Comparison of ENCODE assay signal across 26 mouse cellular contexts in the genomic region with DNA sequence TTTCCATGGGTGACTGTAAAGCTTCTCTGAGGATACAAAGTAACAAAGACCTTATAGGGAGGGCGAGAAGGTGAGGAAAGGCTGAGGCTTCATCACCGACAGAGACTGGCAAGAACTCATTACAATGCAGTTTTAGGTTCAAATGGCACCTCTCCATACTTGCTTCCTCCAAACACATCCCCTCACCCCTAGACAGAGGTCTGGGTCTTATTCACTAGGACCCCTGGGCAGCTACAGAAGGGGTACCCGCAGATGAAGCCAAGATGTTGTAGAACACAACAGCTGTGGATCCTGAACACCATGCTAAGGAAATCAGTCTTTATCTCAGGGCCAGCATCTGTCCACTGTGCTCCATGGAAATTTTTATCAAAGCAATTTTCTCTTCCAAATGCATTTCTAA. TPM values are rescaled to one million over a fixed set of nuclear protein-coding genes. Genes with fewer than 3 reads are reported as not detected.
DNase-seq lines count a peak whose midpoint lies in the region; ATAC-seq and TF ChIP-seq lines count a peak whose summit lies in the region.
"Had no signal": no experiment of that assay in that cellular context is flagged by ENCODE, and none has a peak within 500 bp of the region (broad histone marks: within the 10 kb centered on the region; RNA-seq: fewer than 3 reads in every experiment).

No protein-coding gene starts in this region.

- TF ChIP-seq CTCF in olfactory bulb, adult 2 months (IDR thresholded peaks at IDR 0.05; ENCODE audit: insufficient read depth, low read depth, low read length), result no peak

- no peak overlapping the region for H3K4me2 ChIP-seq in hindbrain, embryonic 11.5 days (replicated peaks; ENCODE audit: low read depth, low read length)
- H3K4me2 ChIP-seq in neural tube, embryonic 12.5 days (replicated peaks), result no peak overlapping the region; the same call in 1 of the 2 replicates
- H3K4me2 ChIP-seq in hindbrain, embryonic 14.5 days (replicated peaks), result no peak overlapping the region
- H3K4me2 ChIP-seq: embryonic facial prominence, embryonic 13.5 days; intestine, embryonic 15.5 days; limb, embryonic 13.5 days; liver, embryonic 12.5 days had no signal

- no peaks in the 10 kb centered on the region for H3K27me3 ChIP-seq in hindbrain, embryonic 11.5 days (ENCODE audit: control insufficient read depth, insufficient read depth, low read length)
- no peaks in the 10 kb centered on the region for H3K27me3 ChIP-seq in hindbrain, embryonic 10.5 days (ENCODE audit: insufficient read depth, poor library complexity, severe bottlenecking)
- no peaks in the 10 kb centered on the region for H3K27me3 ChIP-seq in neural tube, embryonic 12.5 days (replicated peaks)
- no peaks in the 10 kb centered on the region for H3K27me3 ChIP-seq in hindbrain, embryonic 14.5 days (ENCODE audit: control insufficient read depth, insufficient read depth, low read length)
- H3K27me3 ChIP-seq: intestine, embryonic 15.5 days; liver, embryonic 12.5 days had no signal

- no peaks in the 10 kb centered on the region for H3K36me3 ChIP-seq in hindbrain, embryonic 11.5 days (ENCODE audit: control insufficient read depth, insufficient read depth, low read length)
- no peaks in the 10 kb centered on the region for H3K36me3 ChIP-seq in hindbrain, embryonic 10.5 days
- H3K36me3 ChIP-seq in neural tube, embryonic 12.5 days, result no peaks in the 10 kb centered on the region
- H3K36me3 ChIP-seq in hindbrain, embryonic 14.5 days (replicated peaks; ENCODE audit: control insufficient read depth, insufficient read depth), result no peaks in the 10 kb centered on the region
- H3K36me3 ChIP-seq: embryonic facial prominence, embryonic 13.5 days; intestine, embryonic 15.5 days; limb, embryonic 13.5 days; liver, embryonic 12.5 days; midbrain, embryonic 10.5 days had no signal

- no peak for TF ChIP-seq POLR2A in olfactory bulb, adult 2 months (IDR thresholded peaks at IDR 0.05; ENCODE audit: insufficient read depth, low read depth, low read length)

- peak overlapping the region; percentile 73 for H3K27ac ChIP-seq in hindbrain, embryonic 11.5 days (ENCODE audit: low read depth, low read length)
- no peak overlapping the region; the same call in 1 of the 2 replicates for H3K27ac ChIP-seq in hindbrain, embryonic 10.5 days
- no peak overlapping the region for H3K27ac ChIP-seq in neural tube, embryonic 12.5 days
- H3K27ac ChIP-seq in hindbrain, embryonic 14.5 days, result peak overlapping the region; percentile 55; the same call in 1 of the 2 replicates
- H3K27ac ChIP-seq in olfactory bulb, adult 2 months (ENCODE audit: insufficient read depth, low read depth, low read length), result peak overlapping the region; percentile 27; the same call in 1 of the 2 replicates
- H3K27ac ChIP-seq: embryonic facial prominence, embryonic 13.5 days; gastrocnemius, adult 2 months; intestine, embryonic 15.5 days; limb, embryonic 13.5 days; liver, embryonic 12.5 days; midbrain, embryonic 10.5 days had no signal

- ATAC-seq in hindbrain, embryonic 11.5 days (ENCODE audit: low FRiP score), result peak; percentile 59
- peak; percentile 51 for ATAC-seq in neural tube, embryonic 12.5 days (ENCODE audit: low FRiP score, low read depth)
- no peak for ATAC-seq in hindbrain, embryonic 14.5 days (ENCODE audit: low FRiP score)
- ATAC-seq: intestine, embryonic 15.5 days; liver, embryonic 12.5 days had no signal

- H3K4me1 ChIP-seq in hindbrain, embryonic 11.5 days (replicated peaks; ENCODE audit: control insufficient read depth, insufficient read depth, low read length), result peaks cover 3% of the 10 kb centered on the region; the same call in 1 of the 2 replicates
- H3K4me1 ChIP-seq in hindbrain, embryonic 10.5 days (replicated peaks), result peaks cover 39% of the 10 kb centered on the region
- H3K4me1 ChIP-seq in neural tube, embryonic 12.5 days, result peaks cover 35% of the 10 kb centered on the region
- H3K4me1 ChIP-seq in hindbrain, embryonic 14.5 days (replicated peaks; ENCODE audit: control insufficient read depth, insufficient read depth, low read length), result peaks cover 41% of the 10 kb centered on the region
- peaks cover 23% of the 10 kb centered on the region for H3K4me1 ChIP-seq in olfactory bulb, adult 2 months (ENCODE audit: control insufficient read depth, insufficient read depth, low read length)
- H3K4me1 ChIP-seq: intestine, embryonic 15.5 days; liver, embryonic 12.5 days had no signal

- H3K9ac ChIP-seq in hindbrain, embryonic 11.5 days (ENCODE audit: low read depth, low read length), result no peak overlapping the region
- no peak overlapping the region for H3K9ac ChIP-seq in neural tube, embryonic 12.5 days
- no peak overlapping the region for H3K9ac ChIP-seq in hindbrain, embryonic 14.5 days
- H3K9ac ChIP-seq: embryonic facial prominence, embryonic 13.5 days; intestine, embryonic 15.5 days; limb, embryonic 13.5 days; liver, embryonic 12.5 days had no signal

- no peak for DNase-seq in hindbrain, embryonic 11.5 days (ENCODE audit: low spot score)
- no peak for DNase-seq in hindbrain, embryonic 10.5 days (ENCODE audit: low spot score)
- no peak for DNase-seq in neural tube, embryonic 10.5 days (ENCODE audit: extremely low spot score, low spot score)
- DNase-seq in hindbrain, embryonic 14.5 days (ENCODE audit: low spot score), result no peak
- no peak for DNase-seq in adipocyte (ENCODE audit: low spot score)
- DNase-seq in adrenal gland, adult 18-20 months (ENCODE audit: low spot score in 2 of 2), result no peak
- DNase-seq: adrenal gland, adult 2 months; cerebellum, postnatal 36 days; gastrocnemius, adult 2 months; heart, postnatal 4 days; kidney, adult 8-10 months; kidney, postnatal 10 days; layer of hippocampus, postnatal 36 days; lung, adult 18-20 months; lung, postnatal 10 days; right cerebral cortex, postnatal 25 days; spleen, adult 18-20 months; thymus, postnatal 14 days had no signal

- 67% methylated on average over 3 of the region's 3 CpGs for WGBS in hindbrain, embryonic 11.5 days
- 80% methylated on average over 3 of the region's 3 CpGs for WGBS in hindbrain, embryonic 10.5 days
- WGBS in neural tube, embryonic 12.5 days, result 46% methylated on average over 3 of the region's 3 CpGs
- WGBS in hindbrain, embryonic 14.5 days, result 48% methylated on average over 3 of the region's 3 CpGs
- 85% methylated on average over 3 of the region's 3 CpGs for WGBS in olfactory bulb, adult 2 months

- H3K4me3 ChIP-seq in hindbrain, embryonic 11.5 days (ENCODE audit: low read depth, low read length), result no peak overlapping the region
- no peak overlapping the region for H3K4me3 ChIP-seq in hindbrain, embryonic 10.5 days
- H3K4me3 ChIP-seq in neural tube, embryonic 12.5 days, result no peak overlapping the region
- no peak overlapping the region for H3K4me3 ChIP-seq in hindbrain, embryonic 14.5 days (replicated peaks; ENCODE audit: low read length)
- no peak overlapping the region for H3K4me3 ChIP-seq in olfactory bulb, adult 2 months (ENCODE audit: insufficient read depth, low read depth, low read length)
- H3K4me3 ChIP-seq: embryonic facial prominence, embryonic 13.5 days; erythroblast, embryonic 14.5 days; gastrocnemius, adult 2 months; intestine, embryonic 15.5 days; limb, embryonic 13.5 days; liver, embryonic 12.5 days; midbrain, embryonic 10.5 days had no signal

- H3K9me3 ChIP-seq in hindbrain, embryonic 11.5 days (ENCODE audit: control insufficient read depth, low read length), result no peaks in the 10 kb centered on the region
- no peaks in the 10 kb centered on the region for H3K9me3 ChIP-seq in hindbrain, embryonic 10.5 days
- H3K9me3 ChIP-seq in neural tube, embryonic 12.5 days, result no peaks in the 10 kb centered on the region
- H3K9me3 ChIP-seq in hindbrain, embryonic 14.5 days (ENCODE audit: control insufficient read depth, low read length), result no peaks in the 10 kb centered on the region
- H3K9me3 ChIP-seq: embryonic facial prominence, embryonic 13.5 days; intestine, embryonic 15.5 days; liver, embryonic 12.5 days; midbrain, embryonic 10.5 days had no signal

RNA-seq across cellular contexts. Expression of gene Homer2, which starts 50.3 kb away (rescaled TPM):
- 22.2 and 24.4 TPM in 2 replicates for polyA plus RNA-seq in hindbrain, embryonic 11.5 days (2014; fragmentation: Nextera tagmentation; extraction: Ambion mirVana)
- 14.7 and 18.5 TPM in 2 replicates for polyA plus RNA-seq in hindbrain, embryonic 10.5 days (2016; fragmentation: Nextera tagmentation; extraction: Ambion mirVana)
- 21.9 and 24.7 TPM in 2 replicates for polyA plus RNA-seq in neural tube, embryonic 12.5 days (2016; fragmentation: Nextera tagmentation; extraction: Ambion mirVana)
- polyA plus RNA-seq in hindbrain, embryonic 14.5 days (2014; fragmentation: Nextera tagmentation; extraction: Ambion mirVana), result 25.7 and 27.8 TPM in 2 replicates
- not detected in 2 replicates for polyA plus RNA-seq in olfactory bulb, adult 2 months (2012; ENCODE audit: insufficient read depth, insufficient read length, low replicate concordance, missing spikeins)
- total RNA-seq in adrenal gland, adult 18-20 months (2021), result 1 to 10 TPM; 1.7 to 4.9 TPM

Comparison
In these comparisons a context has a peak if more than half of its experiments do, and no peak if none do; other contexts are left out.
1. H3K27ac ChIP-seq: peak in hindbrain, embryonic 11.5 days (single experiment), hindbrain, embryonic 14.5 days (single experiment) and olfactory bulb, adult 2 months (single experiment); none in hindbrain, embryonic 10.5 days (single experiment) and neural tube, embryonic 12.5 days (single experiment).